In the genomic region with DNA sequence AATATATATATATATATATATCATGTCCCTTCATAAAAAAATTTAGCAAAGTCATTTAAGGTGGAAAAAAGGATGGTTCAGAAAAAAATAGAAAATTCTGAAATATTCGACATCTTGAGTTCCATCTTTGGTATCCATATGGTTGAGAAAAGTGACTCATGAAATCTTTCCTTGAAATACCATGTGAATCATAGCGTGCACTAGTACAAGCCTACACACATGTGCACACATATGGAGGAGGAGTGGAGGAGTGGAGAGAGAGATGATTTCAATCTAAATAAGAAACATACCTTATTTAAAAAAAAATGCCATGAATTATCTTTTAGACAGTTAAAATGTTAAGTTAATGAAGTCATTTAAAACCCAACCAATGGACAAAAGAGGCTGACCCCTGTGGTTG, we compare ENCODE assay signal across 7 mouse cellular contexts.
"Had no signal": no experiment of that assay in that cellular context is flagged by ENCODE, and none has a peak within 500 bp of the region (broad histone marks: within the 10 kb centered on the region; RNA-seq: fewer than 3 reads in every experiment).

No protein-coding gene starts in this region.

- DNase-seq: liver, postnatal 0 days; lung, adult 2 months; lung, postnatal 14 days; lung, postnatal 36 days; thymus, adult 2 months; thymus, postnatal 25 days; thymus, postnatal 4 days had no signal
